Mouse (Mus musculus): ENCODE data around the gene Mmp10. TPM values are rescaled to one million over a fixed set of nuclear protein-coding genes. Genes with fewer than 3 reads are reported as not detected.

The Mmp10 gene
- polyA plus RNA-seq, 1 experiment from 2014 or later, result not detected

GRCm38 (mm10) chr9:7545471-7545870 lies 43.3 kb downstream of the Mmp10 start:
- Histone ChIP-seq H3K4me3 (replicated peaks) (no peak overlapping the region), H3K4me1 (no peaks in the 10 kb centered on the region), H3K27me3 (replicated peaks) (no peaks in the 10 kb centered on the region), H3K4me2 (no peak overlapping the region), H3K9ac (replicated peaks) (no peak overlapping the region), H3K9me3 (replicated peaks) (no peaks in the 10 kb centered on the region), H3K27ac (replicated peaks) (no peak overlapping the region), H3K36me3 (no peaks in the 10 kb centered on the region)
- WGBS, result 74% methylated on average over 1 of the region's 1 CpGs
- no peak for ATAC-seq (ENCODE audit: low FRiP score)

- H3K36me3 ChIP-seq, result no peaks in the 10 kb centered on the region
- no peak for ATAC-seq (ENCODE audit: low FRiP score)
- no peak overlapping the region for H3K27ac ChIP-seq (replicated peaks)
- no peaks in the 10 kb centered on the region for H3K4me1 ChIP-seq
- no peaks in the 10 kb centered on the region for H3K27me3 ChIP-seq (replicated peaks)
- no peak overlapping the region for H3K9ac ChIP-seq (replicated peaks)
- H3K4me2 ChIP-seq, result no peak overlapping the region
- no peaks in the 10 kb centered on the region for H3K9me3 ChIP-seq (replicated peaks)
- 89% methylated on average over 7 of the region's 7 CpGs for WGBS
- no peak overlapping the region for H3K4me3 ChIP-seq (replicated peaks)
Measured at GRCm38 (mm10) chr9:7545920-7546319, 43.8 kb downstream of the Mmp10 start.

GRCm38 (mm10) chr9:7551943-7552342 lies 49.8 kb downstream of the Mmp10 start:
- Histone ChIP-seq H3K9me3 (replicated peaks) (no peaks in the 10 kb centered on the region), H3K4me1 (no peaks in the 10 kb centered on the region), H3K4me2 (no peak overlapping the region), H3K9ac (replicated peaks) (no peak overlapping the region), H3K27me3 (replicated peaks) (no peaks in the 10 kb centered on the region), H3K4me3 (replicated peaks) (no peak overlapping the region), H3K27ac (replicated peaks) (no peak overlapping the region), H3K36me3 (no peaks in the 10 kb centered on the region)
- no peak for ATAC-seq (ENCODE audit: low FRiP score)

GRCm38 (mm10) chr9:7553536-7553935 lies 51.4 kb downstream of the Mmp10 start:
- no peak overlapping the region for H3K9ac ChIP-seq (replicated peaks)
- no peaks in the 10 kb centered on the region for H3K36me3 ChIP-seq
- H3K27ac ChIP-seq (replicated peaks), result no peak overlapping the region
- H3K27me3 ChIP-seq (replicated peaks), result no peaks in the 10 kb centered on the region
- 88% methylated on average over 3 of the region's 3 CpGs for WGBS
- no peaks in the 10 kb centered on the region for H3K9me3 ChIP-seq (replicated peaks)
- H3K4me3 ChIP-seq (replicated peaks), result no peak overlapping the region
- no peak overlapping the region for H3K4me2 ChIP-seq
- H3K4me1 ChIP-seq, result no peaks in the 10 kb centered on the region
- no peak for ATAC-seq (ENCODE audit: low FRiP score)

- no peaks in the 10 kb centered on the region for H3K4me1 ChIP-seq
Measured at GRCm38 (mm10) chr9:7554382-7554781, 52.2 kb downstream of the Mmp10 start.

GRCm38 (mm10) chr9:7558221-7559017 lies 56.3 kb downstream of the Mmp10 start, which contains the start of gene Mmp8:
Gene Mmp8, plus strand, starts transcription at chr9:7558456.
- ATAC-seq (ENCODE audit: low FRiP score), result no peak
- H3K4me1 ChIP-seq, result no peaks in the 10 kb centered on the region
- H3K9me3 ChIP-seq (replicated peaks), result no peaks in the 10 kb centered on the region
- H3K4me3 ChIP-seq (replicated peaks), result no peak within 1 kb of the TSS
- H3K4me2 ChIP-seq, result no peak within 1 kb of the TSS
- H3K36me3 ChIP-seq, result no peaks in the 10 kb centered on the region
- H3K9ac ChIP-seq (replicated peaks), result no peak within 1 kb of the TSS
- WGBS, result 88% methylated on average over 8 of the region's 8 CpGs
- no peaks in the 10 kb centered on the region for H3K27me3 ChIP-seq (replicated peaks)
- no peak within 1 kb of the TSS for H3K27ac ChIP-seq (replicated peaks)

More at GRCm38 (mm10) chr9:7554382-7554781, 52.2 kb downstream of the Mmp10 start:
- no peak for ATAC-seq (ENCODE audit: low FRiP score)
- H3K9me3 ChIP-seq (replicated peaks), result no peaks in the 10 kb centered on the region
- no peaks in the 10 kb centered on the region for H3K36me3 ChIP-seq
- H3K27me3 ChIP-seq (replicated peaks), result no peaks in the 10 kb centered on the region
- H3K4me2 ChIP-seq, result no peak overlapping the region
- H3K9ac ChIP-seq (replicated peaks), result no peak overlapping the region
- no peak overlapping the region for H3K4me3 ChIP-seq (replicated peaks)
- H3K27ac ChIP-seq (replicated peaks), result no peak overlapping the region
- 38% methylated on average over 3 of the region's 3 CpGs for WGBS

Other genes with a start within 250 kb of the Mmp10 start
- 0.23 and 1.8 TPM in 2 replicates for gene Mmp13, start 229.8 kb upstream of the Mmp10 start, polyA plus RNA-seq (2015; fragmentation: Nextera tagmentation; extraction: Ambion mirVana)
- 0.15 and 0.18 TPM in 2 replicates for gene Mmp12, start 158.0 kb upstream of the Mmp10 start, polyA plus RNA-seq (2015; fragmentation: Nextera tagmentation; extraction: Ambion mirVana)
- not detected in 2 replicates for gene Mmp1b, start 114.3 kb upstream of the Mmp10 start, polyA plus RNA-seq (2015; fragmentation: Nextera tagmentation; extraction: Ambion mirVana)
- gene Mmp3, start 56.5 kb upstream of the Mmp10 start, polyA plus RNA-seq (2015; fragmentation: Nextera tagmentation; extraction: Ambion mirVana), result not detected in 2 replicates
- 0.12 and 0.33 TPM in 2 replicates for gene Mmp8, start 56.1 kb downstream of the Mmp10 start, polyA plus RNA-seq (2015; fragmentation: Nextera tagmentation; extraction: Ambion mirVana)
- not detected in 2 replicates for gene Mmp27, start 69.0 kb downstream of the Mmp10 start, polyA plus RNA-seq (2015; fragmentation: Nextera tagmentation; extraction: Ambion mirVana)
- not detected in 2 replicates for gene Mmp20, start 125.9 kb downstream of the Mmp10 start, polyA plus RNA-seq (2015; fragmentation: Nextera tagmentation; extraction: Ambion mirVana)
- not detected in 2 replicates for gene Mmp7, start 189.7 kb downstream of the Mmp10 start, polyA plus RNA-seq (2015; fragmentation: Nextera tagmentation; extraction: Ambion mirVana)